Mouse (Mus musculus) bone marrow macrophage, adult 2 months (primary cell): ENCODE results near the gene Gm13287.
"Not testable (repeated sequence)": the region's sequence is repeated elsewhere in the genome, so short reads cannot be mapped to it uniquely, and the experiment has no call there.

Source experiments
- CTCF ChIP-seq: IDR thresholded peaks from 2 replicates; pipeline ENCODE4 v1.5.1; 2012; ENCODE audit warnings: low read depth, mild to moderate bottlenecking, low read length, moderate library complexity
- POLR2A ChIP-seq: IDR thresholded peaks from 2 replicates; pipeline ENCODE4 v1.6.1; 2012; ENCODE audit warnings: mild to moderate bottlenecking, low read depth, low read length, borderline replicate concordance

- not testable (repeated sequence) for TF ChIP-seq CTCF, POLR2A
Observed at GRCm38 (mm10) chr4:88805761-88806160, 2.7 kb downstream of the Gm13287 start.
